Mouse (Mus musculus): Measurements from ENCODE around the gene Eml1.

GRCm38 (mm10) chr12:108396081-108396947 lies 25.6 kb downstream of the Eml1 start:
- TF ChIP-seq POLR2A (IDR thresholded peaks at IDR 0.05; ENCODE audit: insufficient read depth, low read depth, low read length) (no peak), CTCF (IDR thresholded peaks at IDR 0.05; ENCODE audit: insufficient read depth, low read depth, low read length) (no peak)

All from olfactory bulb, adult 2 months (tissue).